Mouse (Mus musculus): ENCODE results near the gene 5730480H06Rik. TPM values are rescaled to one million over a fixed set of nuclear protein-coding genes. Genes with fewer than 3 reads are reported as not detected.

Gene 5730480H06Rik
- 20.6 and 22.5 TPM in 2 replicates for polyA plus RNA-seq (2012; rRNA removed)

GRCm38 (mm10) chr5:48327652-48328051 is at the start of gene 5730480H06Rik:
5730480H06Rik (plus strand) TSS chr5:48327952.

